Mouse (Mus musculus): Measurements from ENCODE around the gene Mecom. TPM values are rescaled to one million over a fixed set of nuclear protein-coding genes. Genes with fewer than 3 reads are reported as not detected.

Mecom gene
- polyA plus RNA-seq, 1 experiment from 2014 or later: 26.9 TPM

DNA sequence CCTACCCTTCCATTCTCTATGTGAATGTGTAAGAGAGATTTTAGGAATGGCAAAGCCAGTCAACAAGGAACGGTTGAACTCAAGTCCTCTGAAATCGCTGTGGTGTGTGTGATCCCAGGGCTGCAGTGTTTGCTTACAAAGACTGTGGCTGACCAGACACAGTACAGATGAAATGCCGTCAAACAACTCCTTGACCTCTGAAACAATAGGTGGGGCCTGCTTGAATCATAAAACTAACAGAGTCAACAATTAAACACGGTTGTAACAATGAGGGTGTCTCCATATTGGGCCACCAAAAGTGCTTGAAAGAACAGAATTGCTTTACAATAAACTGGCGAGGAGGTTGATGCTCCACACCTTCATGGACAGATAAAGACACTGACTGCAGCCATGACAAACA is 497.0 kb downstream of the Mecom start:
- Histone ChIP-seq H3K9me3 (no peaks in the 10 kb centered on the region), H3K27ac (no peak overlapping the region), H3K36me3 (replicated peaks) (no peaks in the 10 kb centered on the region), H3K27me3 (ENCODE audit: poor library complexity, severe bottlenecking) (no peaks in the 10 kb centered on the region), H3K4me1 (peaks cover 8% of the 10 kb centered on the region), H3K4me3 (no peak overlapping the region)
- no peak for DNase-seq (ENCODE audit: extremely low spot score, low spot score)
- 85% methylated on average over 5 of the region's 5 CpGs for WGBS

- no peak for DNase-seq (ENCODE audit: extremely low spot score, low spot score)
- H3K27ac ChIP-seq: no peak overlapping the region
- 81% methylated on average over 5 of the region's 5 CpGs for WGBS
Measured at GRCm38 (mm10) chr3:30048792-30049191, 499.0 kb downstream of the Mecom start.

GRCm38 (mm10) chr3:30048157-30048556 is 499.7 kb downstream of the Mecom start:
- Histone ChIP-seq H3K4me3 (no peak overlapping the region), H3K27ac (no peak overlapping the region), H3K4me1 (peaks cover 8% of the 10 kb centered on the region), H3K9me3 (no peaks in the 10 kb centered on the region), H3K36me3 (replicated peaks) (no peaks in the 10 kb centered on the region), H3K27me3 (ENCODE audit: poor library complexity, severe bottlenecking) (no peaks in the 10 kb centered on the region)
- no peak for DNase-seq (ENCODE audit: extremely low spot score, low spot score)
- WGBS: 41% methylated on average over 4 of the region's 4 CpGs

More at GRCm38 (mm10) chr3:30048792-30049191, 499.0 kb downstream of the Mecom start:
- no peak overlapping the region for H3K4me3 ChIP-seq
- H3K36me3 ChIP-seq (replicated peaks): no peaks in the 10 kb centered on the region
- H3K9me3 ChIP-seq: no peaks in the 10 kb centered on the region
- no peaks in the 10 kb centered on the region for H3K27me3 ChIP-seq (ENCODE audit: poor library complexity, severe bottlenecking)
- peaks cover 8% of the 10 kb centered on the region for H3K4me1 ChIP-seq

DNA sequence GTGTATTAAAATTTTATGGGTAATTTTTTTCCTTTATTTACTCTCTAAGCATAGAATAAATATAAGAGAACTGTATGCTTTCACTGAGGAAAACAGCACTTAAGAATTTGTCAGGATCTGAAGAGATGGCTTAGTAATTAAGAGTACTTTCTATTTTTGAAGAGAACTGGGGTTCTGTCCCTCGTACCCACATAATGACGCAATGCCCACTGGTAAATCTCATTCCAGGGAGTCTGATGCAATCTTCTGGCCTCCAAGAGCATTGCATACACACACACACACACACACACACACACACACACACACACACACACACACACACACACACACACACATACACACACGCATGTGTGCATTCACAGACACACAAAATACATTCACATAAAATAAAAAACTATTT is 504.3 kb downstream of the Mecom start:
- DNase-seq (ENCODE audit: extremely low spot score, low spot score): no peak
- no peak overlapping the region for H3K27ac ChIP-seq
- no peaks in the 10 kb centered on the region for H3K36me3 ChIP-seq (replicated peaks)
- peaks cover 6% of the 10 kb centered on the region for H3K4me1 ChIP-seq
- H3K27me3 ChIP-seq (ENCODE audit: poor library complexity, severe bottlenecking): no peaks in the 10 kb centered on the region
- H3K4me3 ChIP-seq: no peak overlapping the region
- WGBS: 93% methylated on average over 3 of the region's 3 CpGs
- no peaks in the 10 kb centered on the region for H3K9me3 ChIP-seq

DNA sequence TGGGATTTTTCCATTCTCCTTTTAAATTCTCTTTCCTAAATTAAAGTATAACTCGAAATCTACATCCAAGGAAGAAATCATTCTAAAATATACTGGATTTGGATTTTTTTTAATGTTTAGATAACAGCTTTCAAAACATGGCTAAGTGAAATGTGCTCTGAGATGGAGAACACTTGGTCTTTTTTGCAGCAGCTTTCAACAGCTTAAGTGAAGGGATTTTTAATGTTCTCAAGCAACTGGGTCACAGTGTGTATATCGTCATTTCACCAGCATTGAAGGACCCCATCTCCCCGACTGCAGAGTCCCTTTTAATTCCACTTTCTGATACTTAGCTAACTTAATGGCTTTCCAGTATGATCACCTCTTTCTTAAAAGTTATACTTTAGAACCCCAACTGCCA is 509.3 kb downstream of the Mecom start:
- DNase-seq (ENCODE audit: extremely low spot score, low spot score): no peak
- H3K36me3 ChIP-seq (replicated peaks): no peaks in the 10 kb centered on the region
- 91% methylated on average over 3 of the region's 3 CpGs for WGBS

GRCm38 (mm10) chr3:30019961-30020360 is 527.8 kb downstream of the Mecom start:
- H3K9me3 ChIP-seq: no peaks in the 10 kb centered on the region
- no peaks in the 10 kb centered on the region for H3K36me3 ChIP-seq (replicated peaks)
- H3K4me3 ChIP-seq: no peak overlapping the region
- peaks cover 5% of the 10 kb centered on the region; the same call in 1 of the 2 replicates for H3K27me3 ChIP-seq (ENCODE audit: poor library complexity, severe bottlenecking)
- 94% methylated on average over 13 of the region's 13 CpGs for WGBS
- DNase-seq (ENCODE audit: extremely low spot score, low spot score): no peak
- no peak overlapping the region for H3K27ac ChIP-seq
- peaks cover 50% of the 10 kb centered on the region for H3K4me1 ChIP-seq

More for the DNA sequence above, 509.3 kb downstream of the Mecom start:
- Histone ChIP-seq H3K27me3 (ENCODE audit: poor library complexity, severe bottlenecking) (no peaks in the 10 kb centered on the region), H3K9me3 (no peaks in the 10 kb centered on the region), H3K4me1 (no peaks in the 10 kb centered on the region), H3K4me3 (no peak overlapping the region), H3K27ac (no peak overlapping the region)

DNA sequence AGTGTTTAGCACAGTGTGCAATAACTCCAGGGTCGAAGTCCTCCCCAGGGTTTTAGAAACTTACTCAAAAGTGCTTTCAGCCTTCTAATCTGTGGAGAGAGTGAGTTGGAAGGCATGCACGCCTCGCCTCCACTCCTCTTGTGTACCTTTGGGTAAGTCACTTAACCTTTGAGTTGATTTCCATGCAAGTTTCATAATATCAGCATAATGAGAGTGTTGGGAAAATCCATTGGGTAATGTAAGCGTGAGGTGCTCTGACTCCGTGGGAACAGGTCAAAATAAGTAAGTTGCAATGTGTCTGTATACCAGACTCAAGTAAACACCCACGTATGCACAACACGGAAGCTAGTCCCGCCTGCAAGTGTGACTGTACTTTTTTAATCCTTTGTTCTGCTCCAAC is 528.4 kb downstream of the Mecom start:
- DNase-seq (ENCODE audit: extremely low spot score, low spot score): no peak
- H3K4me3 ChIP-seq: no peak overlapping the region
- WGBS: 85% methylated on average over 8 of the region's 8 CpGs
- H3K9me3 ChIP-seq: no peaks in the 10 kb centered on the region
- peaks cover 56% of the 10 kb centered on the region for H3K4me1 ChIP-seq
- peaks cover 5% of the 10 kb centered on the region; the same call in 1 of the 2 replicates for H3K27me3 ChIP-seq (ENCODE audit: poor library complexity, severe bottlenecking)
- H3K27ac ChIP-seq: no peak overlapping the region
- H3K36me3 ChIP-seq (replicated peaks): no peaks in the 10 kb centered on the region

DNA sequence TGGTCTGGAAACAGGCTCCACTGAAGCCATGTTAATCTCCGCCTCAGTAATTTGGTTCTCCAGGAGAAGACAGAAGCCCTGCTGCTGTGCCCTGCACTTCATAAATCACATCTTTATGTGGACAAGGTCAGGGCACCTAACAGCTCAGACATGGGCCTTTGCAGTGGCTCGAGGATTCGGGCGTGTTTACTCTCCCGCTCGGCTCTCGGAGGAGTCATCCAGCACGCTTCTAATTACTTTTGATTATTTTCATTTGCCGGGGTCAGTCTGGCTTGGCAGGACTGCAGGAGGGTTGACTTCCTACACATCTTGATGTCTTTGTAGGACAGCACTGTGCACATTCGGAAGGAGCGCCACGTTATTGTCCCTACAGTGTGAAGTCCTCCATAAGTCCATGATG is 529.6 kb downstream of the Mecom start:
- Histone ChIP-seq H3K36me3 (replicated peaks) (no peaks in the 10 kb centered on the region), H3K27ac (no peak overlapping the region), H3K9me3 (no peaks in the 10 kb centered on the region), H3K27me3 (ENCODE audit: poor library complexity, severe bottlenecking) (peaks cover 5% of the 10 kb centered on the region; the same call in 1 of the 2 replicates), H3K4me3 (no peak overlapping the region), H3K4me1 (peaks cover 68% of the 10 kb centered on the region)
- WGBS: 46% methylated on average over 12 of the region's 12 CpGs
- no peak for DNase-seq (ENCODE audit: extremely low spot score, low spot score)

DNA sequence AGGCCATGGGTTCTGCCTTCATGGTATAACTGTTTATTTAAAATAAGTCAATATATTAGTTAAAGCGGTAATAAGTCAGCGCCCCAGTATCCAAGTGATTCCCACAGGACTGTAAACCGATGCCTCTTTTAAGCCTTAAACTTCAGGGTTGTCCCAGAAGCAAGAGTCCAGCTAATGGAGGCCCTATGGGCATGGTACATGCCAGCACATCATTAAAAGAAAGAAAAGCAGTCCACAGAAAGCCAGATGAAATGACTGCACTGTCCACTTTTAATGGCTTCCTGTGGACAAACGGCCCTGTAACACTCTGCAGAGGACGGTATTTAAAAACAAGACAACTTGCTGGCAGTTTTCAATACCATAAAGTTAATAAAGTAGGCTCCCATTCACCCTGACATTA is 531.0 kb downstream of the Mecom start:
- DNase-seq (ENCODE audit: extremely low spot score, low spot score): no peak
- Histone ChIP-seq H3K9me3 (no peaks in the 10 kb centered on the region), H3K27ac (no peak overlapping the region), H3K36me3 (replicated peaks) (no peaks in the 10 kb centered on the region), H3K4me1 (peaks cover 77% of the 10 kb centered on the region), H3K4me3 (no peak overlapping the region), H3K27me3 (ENCODE audit: poor library complexity, severe bottlenecking) (peaks cover 5% of the 10 kb centered on the region; the same call in 1 of the 2 replicates)
- WGBS: 59% methylated on average over 5 of the region's 5 CpGs

DNA sequence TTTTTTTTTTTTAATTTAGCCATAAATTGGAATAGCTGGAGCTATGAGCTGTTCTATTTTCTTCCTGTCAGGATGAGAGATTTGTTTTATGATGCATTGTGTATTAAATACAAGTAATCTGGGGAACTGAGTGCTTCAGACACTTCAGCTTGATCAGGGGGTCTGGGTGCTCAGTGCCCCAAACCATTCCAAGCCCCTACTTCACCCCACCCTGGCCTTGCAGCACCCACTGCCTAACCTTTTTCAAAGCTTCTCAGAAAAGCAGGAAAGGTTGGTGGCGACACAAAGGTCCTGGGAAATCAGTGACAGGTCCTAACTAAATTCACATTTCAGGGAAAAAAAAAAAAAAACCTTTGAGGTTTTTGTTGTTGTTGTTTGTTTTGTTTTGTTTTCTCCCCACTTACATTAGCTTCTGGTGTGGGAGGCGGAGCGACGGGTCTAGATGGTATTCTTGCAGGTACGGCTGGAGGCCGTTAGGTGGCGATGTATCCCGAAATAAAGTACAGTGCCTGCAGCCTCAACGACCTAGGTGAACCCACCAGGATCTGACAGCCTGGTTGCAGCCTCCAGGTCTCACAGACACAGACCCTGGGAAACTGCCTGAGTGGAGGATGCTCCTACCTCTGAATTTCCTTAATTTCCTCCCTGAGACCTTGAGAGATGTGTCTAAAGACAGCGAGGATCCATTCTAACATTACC is 532.7 kb downstream of the Mecom start:
- H3K27me3 ChIP-seq (ENCODE audit: poor library complexity, severe bottlenecking): peaks cover 12% of the 10 kb centered on the region; the same call in 1 of the 2 replicates
- H3K36me3 ChIP-seq (replicated peaks): no peaks in the 10 kb centered on the region
- H3K27ac ChIP-seq: no peak overlapping the region
- WGBS: 9% methylated on average over 10 of the region's 10 CpGs
- peak; percentile 75 for DNase-seq (ENCODE audit: extremely low spot score, low spot score)
- H3K4me3 ChIP-seq: no peak overlapping the region
- H3K4me1 ChIP-seq: peaks cover 92% of the 10 kb centered on the region
- no peaks in the 10 kb centered on the region for H3K9me3 ChIP-seq

DNA sequence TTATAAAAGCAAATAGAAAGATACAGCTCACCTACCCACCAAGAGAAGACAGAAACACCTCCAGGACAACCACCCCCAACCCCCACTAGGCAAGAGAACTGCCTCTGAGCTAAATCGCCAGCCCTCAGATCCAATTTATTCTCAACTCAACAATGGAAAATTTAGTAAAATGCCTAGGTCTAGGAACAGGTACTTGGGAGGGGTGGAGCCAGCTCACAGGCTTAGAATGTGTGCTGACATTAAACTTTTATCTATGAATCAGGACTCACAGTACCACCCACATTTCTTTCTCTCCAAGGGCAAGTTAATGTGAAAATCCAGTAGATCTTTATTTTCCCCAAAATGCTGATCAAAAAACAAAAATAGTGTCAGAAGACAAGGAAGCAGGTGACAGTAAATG is 533.5 kb downstream of the Mecom start:
- no peak overlapping the region for H3K4me3 ChIP-seq
- no peak for DNase-seq (ENCODE audit: extremely low spot score, low spot score)
- no peak overlapping the region for H3K27ac ChIP-seq
- WGBS: 34% methylated on average over 1 of the region's 1 CpGs
- peaks cover 12% of the 10 kb centered on the region; the same call in 1 of the 2 replicates for H3K27me3 ChIP-seq (ENCODE audit: poor library complexity, severe bottlenecking)
- no peaks in the 10 kb centered on the region for H3K9me3 ChIP-seq
- peaks cover 85% of the 10 kb centered on the region for H3K4me1 ChIP-seq
- H3K36me3 ChIP-seq (replicated peaks): no peaks in the 10 kb centered on the region

- Histone ChIP-seq H3K4me1 (peaks cover 76% of the 10 kb centered on the region), H3K9me3 (no peaks in the 10 kb centered on the region), H3K4me3 (peak overlapping the region; percentile 74), H3K36me3 (replicated peaks) (no peaks in the 10 kb centered on the region), H3K27me3 (ENCODE audit: poor library complexity, severe bottlenecking) (peaks cover 12% of the 10 kb centered on the region; the same call in 1 of the 2 replicates), H3K27ac (peak overlapping the region; percentile 91)
- 12% methylated on average over 1 of the region's 1 CpGs for WGBS
- no peak for DNase-seq (ENCODE audit: extremely low spot score, low spot score)
Measured at GRCm38 (mm10) chr3:30013416-30013815, 534.4 kb downstream of the Mecom start.

- DNase-seq (ENCODE audit: extremely low spot score, low spot score): peak; percentile 77
- no peaks in the 10 kb centered on the region for H3K9me3 ChIP-seq
- H3K4me1 ChIP-seq: peaks cover 70% of the 10 kb centered on the region
- H3K36me3 ChIP-seq (replicated peaks): no peaks in the 10 kb centered on the region
- WGBS: under 1% methylated on average over 29 of the region's 29 CpGs
- peaks cover 12% of the 10 kb centered on the region; the same call in 1 of the 2 replicates for H3K27me3 ChIP-seq (ENCODE audit: poor library complexity, severe bottlenecking)
- peak overlapping the region; percentile 74 for H3K4me3 ChIP-seq
- H3K27ac ChIP-seq: peak overlapping the region; percentile 91
Measured at GRCm38 (mm10) chr3:30012666-30013365, 535.0 kb downstream of the Mecom start.
